Mouse (Mus musculus) embryo, embryonic 10 days (tissue): ENCODE data around the gene E130114P18Rik.
A peak's percentile ranks its signal among the peaks of the same experiment; 100 is the strongest.

Experiments used
- DNase-seq: peaks from one replicate; pipeline ENCODE4 v3.0.0-alpha.2; 2015; ENCODE audit warnings: low spot score

The E130114P18Rik gene

DNA sequence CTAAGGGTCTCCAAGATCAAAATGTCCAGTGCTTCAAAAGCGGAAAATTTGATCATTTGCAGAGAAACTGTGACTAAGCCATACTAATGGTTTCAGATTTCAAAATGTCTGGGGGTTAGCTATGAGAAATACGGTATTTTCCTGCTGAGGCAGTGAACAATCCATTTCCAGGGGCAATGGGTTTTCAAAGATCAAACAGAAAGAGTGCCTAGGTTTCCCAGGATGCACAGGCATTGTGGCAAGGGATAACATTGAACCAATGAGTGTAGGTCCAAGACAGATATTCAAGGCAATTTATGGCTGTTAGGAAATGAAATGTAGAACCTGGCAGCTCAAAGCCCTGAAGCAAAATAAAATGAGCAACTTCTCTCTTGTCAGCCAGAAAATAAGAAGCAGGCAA lies 220.3 kb downstream of the E130114P18Rik start:
- DNase-seq, result no peak

DNA sequence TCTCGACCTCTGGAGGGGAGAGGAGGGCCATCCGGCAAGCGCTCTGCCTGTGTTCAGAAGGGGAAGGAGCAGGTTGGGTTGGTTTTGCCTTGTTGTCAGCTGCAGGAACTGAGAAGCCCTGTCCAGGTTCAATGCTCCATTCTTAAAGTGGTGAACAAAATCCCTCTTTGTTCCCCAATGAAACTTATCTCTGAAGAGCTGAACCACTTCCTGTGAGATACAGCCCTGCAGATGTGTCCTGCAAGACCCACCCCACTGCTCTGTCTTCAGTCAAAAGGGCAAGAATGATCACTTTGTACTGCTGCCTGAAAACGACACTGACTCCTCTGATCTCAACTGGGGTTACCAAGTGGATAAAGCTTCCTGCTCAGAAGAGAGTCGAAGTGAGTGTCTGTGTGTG lies 233.9 kb downstream of the E130114P18Rik start:
- DNase-seq, result peak; percentile 28

GRCm38 (mm10) chr4:97532072-97532471 lies 245.8 kb downstream of the E130114P18Rik start:
- no peak for DNase-seq

DNA sequence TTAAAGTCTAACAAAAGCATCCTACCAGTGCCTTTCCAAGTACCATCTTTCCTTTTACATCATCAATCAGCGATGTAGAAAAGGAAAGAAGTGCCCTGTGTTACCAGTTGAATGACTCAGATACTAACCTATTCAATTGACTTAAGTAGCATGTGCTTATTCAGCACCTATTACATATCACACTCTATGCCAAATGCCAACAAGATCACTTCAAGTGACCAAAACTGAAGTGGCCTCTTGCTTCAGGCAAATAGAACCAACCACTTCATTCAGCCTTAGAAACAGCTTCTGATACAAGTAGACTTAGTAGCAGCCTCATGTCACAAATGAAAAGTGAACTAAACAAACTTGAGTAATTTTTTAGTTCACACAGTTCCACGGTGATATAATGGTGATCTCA lies 249.4 kb downstream of the E130114P18Rik start:
- DNase-seq, result no peak
